Mouse (Mus musculus): ENCODE data around the gene Cplane1.

DNA sequence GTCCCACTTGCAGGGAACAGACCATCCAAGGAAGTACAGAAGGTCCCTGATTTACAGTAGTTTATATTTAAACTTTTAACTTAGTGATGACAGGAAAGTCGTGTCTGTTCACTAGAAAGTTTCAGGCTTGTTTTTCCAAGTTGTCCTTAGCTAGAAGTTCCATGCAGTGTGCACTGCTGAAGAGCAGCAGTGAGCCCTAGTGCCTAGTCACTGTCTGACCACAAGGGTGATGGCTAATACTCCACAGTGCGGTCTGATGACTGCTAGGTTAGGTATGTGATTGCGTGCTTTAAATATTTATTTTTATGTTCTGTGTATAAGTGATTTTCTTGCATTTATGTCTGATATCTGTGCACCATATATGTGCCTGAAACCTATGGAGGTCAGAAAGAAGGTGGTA, 21.5 kb downstream of the Cplane1 start:
- no peak for TF ChIP-seq POLR2A (IDR thresholded peaks at IDR 0.05; ENCODE audit: insufficient read depth, low read length)
- no peak for TF ChIP-seq CTCF (IDR thresholded peaks at IDR 0.05; ENCODE audit: low read depth, low read length)
- TF ChIP-seq EP300 (IDR thresholded peaks at IDR 0.05; ENCODE audit: insufficient read depth, low read depth, low read length): no peak
